Mouse (Mus musculus): ENCODE results near the gene Ugt1a2. TPM values are rescaled to one million over a fixed set of nuclear protein-coding genes. Genes with fewer than 3 reads are reported as not detected.
A peak's percentile ranks its signal among the peaks of the same experiment; 100 is the strongest.

Gene Ugt1a2
- polyA plus RNA-seq, 1 experiment = not detected

GRCm38 (mm10) chr1:88230981-88231802, 30.8 kb downstream of the Ugt1a2 start:
- Histone ChIP-seq H3K36me3 (ENCODE audit: control insufficient read depth) (no peaks in the 10 kb centered on the region), H3K4me1 (ENCODE audit: control insufficient read depth) (peaks cover 3% of the 10 kb centered on the region), H3K9me3 (ENCODE audit: control insufficient read depth, low read length) (peaks cover 57% of the 10 kb centered on the region), H3K4me3 (replicated peaks) (no peak overlapping the region), H3K27me3 (ENCODE audit: control insufficient read depth) (peaks cover 5% of the 10 kb centered on the region; the same call in 1 of the 2 replicates)
- TF ChIP-seq GATA1 (IDR thresholded peaks at IDR 0.05; ENCODE audit: low read length) (no peak), TAL1 (IDR thresholded peaks at IDR 0.05; ENCODE audit: low read length) (no peak)

GRCm38 (mm10) chr1:88231803-88232499, 31.6 kb downstream of the Ugt1a2 start:
- Histone ChIP-seq H3K36me3 (ENCODE audit: control insufficient read depth) (no peaks in the 10 kb centered on the region), H3K4me3 (replicated peaks) (no peak overlapping the region), H3K9me3 (ENCODE audit: control insufficient read depth, low read length) (peaks cover 56% of the 10 kb centered on the region), H3K27me3 (ENCODE audit: control insufficient read depth) (peaks cover 5% of the 10 kb centered on the region; the same call in 1 of the 2 replicates), H3K4me1 (ENCODE audit: control insufficient read depth) (peaks cover 3% of the 10 kb centered on the region)
- no peak for TF ChIP-seq TAL1 (IDR thresholded peaks at IDR 0.05; ENCODE audit: low read length)
- TF ChIP-seq GATA1 (IDR thresholded peaks at IDR 0.05; ENCODE audit: low read length) = no peak

- H3K4me1 ChIP-seq (ENCODE audit: control insufficient read depth) = no peaks in the 10 kb centered on the region
- TF ChIP-seq GATA1 (IDR thresholded peaks at IDR 0.05; ENCODE audit: low read length) (no peak), TAL1 (IDR thresholded peaks at IDR 0.05; ENCODE audit: low read length) (no peak)
- H3K4me3 ChIP-seq (replicated peaks) = no peak overlapping the region
- H3K9me3 ChIP-seq (ENCODE audit: control insufficient read depth, low read length) = peaks cover 58% of the 10 kb centered on the region
- H3K27me3 ChIP-seq (ENCODE audit: control insufficient read depth) = peaks cover 5% of the 10 kb centered on the region; the same call in 1 of the 2 replicates
- no peaks in the 10 kb centered on the region for H3K36me3 ChIP-seq (ENCODE audit: control insufficient read depth)
Measured at GRCm38 (mm10) chr1:88232664-88233380, 32.4 kb downstream of the Ugt1a2 start.

- Histone ChIP-seq H3K9me3 (ENCODE audit: control insufficient read depth, low read length) (peaks cover 61% of the 10 kb centered on the region), H3K36me3 (ENCODE audit: control insufficient read depth) (no peaks in the 10 kb centered on the region), H3K4me3 (replicated peaks) (no peak overlapping the region), H3K27me3 (ENCODE audit: control insufficient read depth) (peaks cover 5% of the 10 kb centered on the region; the same call in 1 of the 2 replicates), H3K4me1 (ENCODE audit: control insufficient read depth) (no peaks in the 10 kb centered on the region)
- TF ChIP-seq TAL1 (IDR thresholded peaks at IDR 0.05; ENCODE audit: low read length) (no peak), GATA1 (IDR thresholded peaks at IDR 0.05; ENCODE audit: low read length) (no peak)
Measured at GRCm38 (mm10) chr1:88233421-88234247, 33.2 kb downstream of the Ugt1a2 start.

GRCm38 (mm10) chr1:88234248-88234610, 33.8 kb downstream of the Ugt1a2 start:
- Histone ChIP-seq H3K4me3 (replicated peaks) (no peak overlapping the region), H3K9me3 (ENCODE audit: control insufficient read depth, low read length) (peaks cover 67% of the 10 kb centered on the region), H3K36me3 (ENCODE audit: control insufficient read depth) (no peaks in the 10 kb centered on the region), H3K27me3 (ENCODE audit: control insufficient read depth) (peaks cover 5% of the 10 kb centered on the region; the same call in 1 of the 2 replicates), H3K4me1 (ENCODE audit: control insufficient read depth) (no peaks in the 10 kb centered on the region)
- no peak for TF ChIP-seq GATA1 (IDR thresholded peaks at IDR 0.05; ENCODE audit: low read length)
- TF ChIP-seq TAL1 (IDR thresholded peaks at IDR 0.05; ENCODE audit: low read length) = no peak

- no peak for TF ChIP-seq GATA1 (IDR thresholded peaks at IDR 0.05; ENCODE audit: low read length)
- no peaks in the 10 kb centered on the region for H3K4me1 ChIP-seq (ENCODE audit: control insufficient read depth)
- no peak overlapping the region for H3K4me3 ChIP-seq (replicated peaks)
- peaks cover 5% of the 10 kb centered on the region; the same call in 1 of the 2 replicates for H3K27me3 ChIP-seq (ENCODE audit: control insufficient read depth)
- H3K36me3 ChIP-seq (ENCODE audit: control insufficient read depth) = no peaks in the 10 kb centered on the region
- peaks cover 71% of the 10 kb centered on the region for H3K9me3 ChIP-seq (ENCODE audit: control insufficient read depth, low read length)
Measured at GRCm38 (mm10) chr1:88234646-88235045, 34.2 kb downstream of the Ugt1a2 start.

- TF ChIP-seq GATA1 (IDR thresholded peaks at IDR 0.05; ENCODE audit: low read length) (no peak), TAL1 (IDR thresholded peaks at IDR 0.05; ENCODE audit: low read length) (0 out of 3 replicates have a peak, but pooled peaks have one; percentile 24)
- Histone ChIP-seq H3K4me1 (ENCODE audit: control insufficient read depth) (no peaks in the 10 kb centered on the region), H3K36me3 (ENCODE audit: control insufficient read depth) (no peaks in the 10 kb centered on the region), H3K4me3 (replicated peaks) (no peak overlapping the region), H3K27me3 (ENCODE audit: control insufficient read depth) (peaks cover 5% of the 10 kb centered on the region; the same call in 1 of the 2 replicates), H3K9me3 (ENCODE audit: control insufficient read depth, low read length) (peaks cover 71% of the 10 kb centered on the region)
Measured at GRCm38 (mm10) chr1:88235046-88235893, 34.9 kb downstream of the Ugt1a2 start.
